Mouse (Mus musculus): ENCODE measurements around the gene Arl13a.

GRCm38 (mm10) chrX:134245946-134246345, 58.6 kb downstream of the Arl13a start:
- TF ChIP-seq POLR2A (IDR thresholded peaks at IDR 0.05; ENCODE audit: insufficient read depth, low read depth, low read length) (no peak), CTCF (IDR thresholded peaks at IDR 0.05; ENCODE audit: insufficient read depth, low read depth, low read length) (no peak)

Measured in olfactory bulb, adult 2 months (tissue).